Mouse (Mus musculus): Measurements from ENCODE around the gene Rhbdf2. TPM values are rescaled to one million over a fixed set of nuclear protein-coding genes. Genes with fewer than 3 reads are reported as not detected.
A peak's percentile ranks its signal among the peaks of the same experiment; 100 is the strongest.
"Not testable (repeated sequence)": the region's sequence is repeated elsewhere in the genome, so short reads cannot be mapped to it uniquely, and the experiment has no call there.

Rhbdf2 gene
- total RNA-seq, 2 experiments from 2014 or later = 1.6 to 1.9 TPM

- no peak for DNase-seq (ENCODE audit: low spot score in 2 of 2)
Measured at GRCm38 (mm10) chr11:116620073-116620472, 6.7 kb downstream of the Rhbdf2 start.

- DNase-seq (ENCODE audit: low spot score in 2 of 2) = no peak
Measured at GRCm38 (mm10) chr11:116619561-116619960, 7.3 kb downstream of the Rhbdf2 start.

GRCm38 (mm10) chr11:116619156-116619555 is 7.7 kb downstream of the Rhbdf2 start:
- DNase-seq (ENCODE audit: low spot score in 2 of 2) = no peak

GRCm38 (mm10) chr11:116618666-116619065 is 8.2 kb downstream of the Rhbdf2 start:
- DNase-seq (ENCODE audit: low spot score in 2 of 2) = no peak

- DNase-seq (ENCODE audit: low spot score in 2 of 2) = no peak
Measured at GRCm38 (mm10) chr11:116617641-116618040, 9.2 kb downstream of the Rhbdf2 start.

- DNase-seq (ENCODE audit: low spot score in 2 of 2) = no peak
Measured at GRCm38 (mm10) chr11:116616438-116617118, 10.2 kb downstream of the Rhbdf2 start.

GRCm38 (mm10) chr11:116615735-116616437 is 10.9 kb downstream of the Rhbdf2 start:
- no peak for DNase-seq (ENCODE audit: low spot score in 2 of 2)

- no peak for DNase-seq (ENCODE audit: low spot score in 2 of 2)
Measured at GRCm38 (mm10) chr11:116613234-116613633, 13.6 kb downstream of the Rhbdf2 start.

GRCm38 (mm10) chr11:116612554-116612953 is 14.3 kb downstream of the Rhbdf2 start:
- no peak for DNase-seq (ENCODE audit: low spot score in 2 of 2)

GRCm38 (mm10) chr11:116611883-116612282 is 14.9 kb downstream of the Rhbdf2 start:
- no peak for DNase-seq (ENCODE audit: low spot score in 2 of 2)

GRCm38 (mm10) chr11:116611168-116611567 is 15.7 kb downstream of the Rhbdf2 start:
- DNase-seq (ENCODE audit: low spot score in 2 of 2) = not testable (repeated sequence)

GRCm38 (mm10) chr11:116609965-116610630 is 16.7 kb downstream of the Rhbdf2 start:
- no peak for DNase-seq (ENCODE audit: low spot score in 2 of 2)

- DNase-seq (ENCODE audit: low spot score in 2 of 2) = no peak
Measured at GRCm38 (mm10) chr11:116607717-116608116, 19.1 kb downstream of the Rhbdf2 start.

GRCm38 (mm10) chr11:116604097-116604496 is 22.7 kb downstream of the Rhbdf2 start:
- no peak for DNase-seq (ENCODE audit: low spot score in 2 of 2)

GRCm38 (mm10) chr11:116603339-116603738 is 23.5 kb downstream of the Rhbdf2 start:
- no peak for DNase-seq (ENCODE audit: low spot score in 2 of 2)

- DNase-seq (ENCODE audit: low spot score in 2 of 2) = no peak
Measured at GRCm38 (mm10) chr11:116602043-116602442, 24.8 kb downstream of the Rhbdf2 start.

GRCm38 (mm10) chr11:116601166-116601565 is 25.7 kb downstream of the Rhbdf2 start:
- DNase-seq (ENCODE audit: low spot score in 2 of 2) = no peak

- DNase-seq (ENCODE audit: low spot score in 2 of 2) = no peak
Measured at GRCm38 (mm10) chr11:116599230-116599629, 27.6 kb downstream of the Rhbdf2 start.

- no peak for DNase-seq (ENCODE audit: low spot score in 2 of 2)
Measured at GRCm38 (mm10) chr11:116598193-116598592, 28.6 kb downstream of the Rhbdf2 start.

- no peak for DNase-seq (ENCODE audit: low spot score in 2 of 2)
Measured at GRCm38 (mm10) chr11:116596766-116597165, 30.1 kb downstream of the Rhbdf2 start.

GRCm38 (mm10) chr11:116593345-116593744 is 33.5 kb downstream of the Rhbdf2 start:
- DNase-seq (ENCODE audit: low spot score in 2 of 2) = no peak

GRCm38 (mm10) chr11:116592428-116592827 is 34.4 kb downstream of the Rhbdf2 start:
- DNase-seq (ENCODE audit: low spot score in 2 of 2) = peak; percentile 94 to 98

Measured in left cerebral cortex, adult 18-20 months (tissue).